Mouse (Mus musculus): ENCODE data around the gene Fxyd2. TPM values are rescaled to one million over a fixed set of nuclear protein-coding genes. Genes with fewer than 3 reads are reported as not detected.

Gene Fxyd2
- polyA plus RNA-seq, 1 experiment from 2014 or later: 8.0 TPM

DNA sequence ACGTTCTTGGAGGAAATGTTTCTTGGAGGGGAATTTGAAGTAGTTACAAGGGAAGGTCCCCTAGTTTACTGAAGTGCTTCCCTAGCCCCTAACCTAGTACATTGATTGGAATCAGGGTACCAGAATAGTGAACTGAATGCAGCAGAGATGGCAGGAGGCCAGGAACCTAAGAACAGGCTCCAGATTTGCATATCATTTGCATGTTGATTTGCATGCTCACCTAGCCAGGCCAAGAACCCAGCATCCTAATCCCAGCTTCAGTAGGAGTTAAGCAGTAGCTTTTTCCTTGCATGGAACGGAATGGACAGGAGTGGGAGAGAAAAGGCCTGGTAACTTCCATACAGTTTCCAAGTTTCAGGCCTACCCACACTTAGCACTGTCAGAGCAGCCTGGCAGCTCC is 34.7 kb downstream of the Fxyd2 start:
- no peaks in the 10 kb centered on the region for H3K36me3 ChIP-seq (ENCODE audit: control insufficient read depth, insufficient read depth, low read length)
- WGBS: 57% methylated on average over 2 of the region's 2 CpGs
- DNase-seq (peak; percentile 72), ATAC-seq (ENCODE audit: low FRiP score, low TSS enrichment) (no peak)
- H3K4me3 ChIP-seq (replicated peaks; ENCODE audit: low read depth, low read length): no peak overlapping the region
- H3K4me2 ChIP-seq (ENCODE audit: low read length): peak overlapping the region; percentile 79; the same call in 1 of the 2 replicates
- H3K4me1 ChIP-seq (ENCODE audit: control insufficient read depth, insufficient read depth, low read length): peaks cover 52% of the 10 kb centered on the region
- H3K9ac ChIP-seq (replicated peaks; ENCODE audit: low read length): no peak overlapping the region
- peaks cover 25% of the 10 kb centered on the region; the same call in 1 of the 2 replicates for H3K27me3 ChIP-seq (ENCODE audit: control insufficient read depth, insufficient read depth, low read length)
- no peak overlapping the region for H3K27ac ChIP-seq (replicated peaks; ENCODE audit: low read depth, low read length)
- H3K9me3 ChIP-seq (ENCODE audit: control insufficient read depth, low read length): no peaks in the 10 kb centered on the region

GRCm38 (mm10) chr9:45439025-45439424 is 39.6 kb downstream of the Fxyd2 start:
- DNase-seq (no peak), ATAC-seq (ENCODE audit: low FRiP score, low TSS enrichment) (no peak)
- 77% methylated on average over 4 of the region's 4 CpGs for WGBS
- H3K4me2 ChIP-seq (ENCODE audit: low read length): no peak overlapping the region
- H3K9ac ChIP-seq (replicated peaks; ENCODE audit: low read length): no peak overlapping the region
- peaks cover 49% of the 10 kb centered on the region for H3K4me1 ChIP-seq (ENCODE audit: control insufficient read depth, insufficient read depth, low read length)
- no peaks in the 10 kb centered on the region for H3K36me3 ChIP-seq (ENCODE audit: control insufficient read depth, insufficient read depth, low read length)
- H3K4me3 ChIP-seq (replicated peaks; ENCODE audit: low read depth, low read length): no peak overlapping the region
- H3K27me3 ChIP-seq (ENCODE audit: control insufficient read depth, insufficient read depth, low read length): no peaks in the 10 kb centered on the region
- H3K27ac ChIP-seq (replicated peaks; ENCODE audit: low read depth, low read length): 0 out of 2 replicates have a peak overlapping the region, but pooled peaks have one; percentile 21
- H3K9me3 ChIP-seq (ENCODE audit: control insufficient read depth, low read length): no peaks in the 10 kb centered on the region

- no peak for DNase-seq
- H3K36me3 ChIP-seq (ENCODE audit: control insufficient read depth, insufficient read depth, low read length): no peaks in the 10 kb centered on the region
Observed at GRCm38 (mm10) chr9:45440083-45440784, 40.8 kb downstream of the Fxyd2 start.

GRCm38 (mm10) chr9:45444251-45444798 is 44.9 kb downstream of the Fxyd2 start:
- Histone ChIP-seq H3K27me3 (ENCODE audit: control insufficient read depth, insufficient read depth, low read length) (no peaks in the 10 kb centered on the region), H3K9me3 (ENCODE audit: control insufficient read depth, low read length) (no peaks in the 10 kb centered on the region), H3K4me2 (ENCODE audit: low read length) (no peak overlapping the region), H3K4me1 (ENCODE audit: control insufficient read depth, insufficient read depth, low read length) (peaks cover 9% of the 10 kb centered on the region), H3K27ac (replicated peaks; ENCODE audit: low read depth, low read length) (no peak overlapping the region), H3K9ac (replicated peaks; ENCODE audit: low read length) (no peak overlapping the region), H3K4me3 (replicated peaks; ENCODE audit: low read depth, low read length) (no peak overlapping the region), H3K36me3 (ENCODE audit: control insufficient read depth, insufficient read depth, low read length) (peaks cover 4% of the 10 kb centered on the region; the same call in 1 of the 2 replicates)
- ATAC-seq (ENCODE audit: low FRiP score, low TSS enrichment): no peak
- 85% methylated on average over 5 of the region's 5 CpGs for WGBS
- no peak for DNase-seq

More at GRCm38 (mm10) chr9:45440083-45440784, 40.8 kb downstream of the Fxyd2 start:
- H3K4me3 ChIP-seq (replicated peaks; ENCODE audit: low read depth, low read length): no peak overlapping the region
- H3K27me3 ChIP-seq (ENCODE audit: control insufficient read depth, insufficient read depth, low read length): no peaks in the 10 kb centered on the region
- H3K27ac ChIP-seq (replicated peaks; ENCODE audit: low read depth, low read length): no peak overlapping the region
- H3K9ac ChIP-seq (replicated peaks; ENCODE audit: low read length): no peak overlapping the region
- no peak for ATAC-seq (ENCODE audit: low FRiP score, low TSS enrichment)
- 81% methylated on average over 16 of the region's 16 CpGs for WGBS
- H3K4me2 ChIP-seq (ENCODE audit: low read length): no peak overlapping the region
- H3K4me1 ChIP-seq (ENCODE audit: control insufficient read depth, insufficient read depth, low read length): peaks cover 38% of the 10 kb centered on the region
- H3K9me3 ChIP-seq (ENCODE audit: control insufficient read depth, low read length): no peaks in the 10 kb centered on the region

GRCm38 (mm10) chr9:45449658-45450057 is 50.2 kb downstream of the Fxyd2 start:
- WGBS: 82% methylated on average over 4 of the region's 4 CpGs
- Histone ChIP-seq H3K4me2 (ENCODE audit: low read length) (no peak overlapping the region), H3K27me3 (ENCODE audit: control insufficient read depth, insufficient read depth, low read length) (no peaks in the 10 kb centered on the region), H3K36me3 (ENCODE audit: control insufficient read depth, insufficient read depth, low read length) (peaks cover 4% of the 10 kb centered on the region; the same call in 1 of the 2 replicates), H3K27ac (replicated peaks; ENCODE audit: low read depth, low read length) (no peak overlapping the region), H3K4me3 (replicated peaks; ENCODE audit: low read depth, low read length) (no peak overlapping the region), H3K9ac (replicated peaks; ENCODE audit: low read length) (no peak overlapping the region), H3K4me1 (ENCODE audit: control insufficient read depth, insufficient read depth, low read length) (no peaks in the 10 kb centered on the region), H3K9me3 (ENCODE audit: control insufficient read depth, low read length) (no peaks in the 10 kb centered on the region)
- ATAC-seq (ENCODE audit: low FRiP score, low TSS enrichment) (no peak), DNase-seq (no peak)

- ATAC-seq (ENCODE audit: low FRiP score, low TSS enrichment): no peak
- 94% methylated on average over 4 of the region's 4 CpGs for WGBS
Observed at GRCm38 (mm10) chr9:45451346-45451745, 51.9 kb downstream of the Fxyd2 start.

DNA sequence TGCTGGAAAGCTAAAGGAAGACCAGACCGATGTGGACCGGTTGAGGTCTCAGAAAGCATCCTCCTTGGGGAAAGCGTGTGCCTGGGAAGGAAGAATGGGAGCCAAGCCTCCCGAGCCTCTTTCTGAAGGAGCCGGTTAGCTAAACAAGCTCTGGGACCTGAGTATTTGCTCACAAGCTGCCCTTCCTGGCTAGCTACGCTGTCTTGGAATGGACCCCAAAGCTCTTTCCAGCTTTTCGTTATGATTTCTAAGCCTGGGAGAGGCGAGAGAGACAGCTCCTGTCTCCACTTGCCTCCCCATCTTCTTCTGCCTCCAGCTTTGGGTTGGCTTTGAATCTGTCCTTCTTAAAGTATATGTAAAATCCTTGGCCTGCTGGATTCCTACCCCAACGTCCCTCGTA is 54.6 kb downstream of the Fxyd2 start:
- no peak for DNase-seq
- 87% methylated on average over 10 of the region's 10 CpGs for WGBS
- H3K36me3 ChIP-seq (ENCODE audit: control insufficient read depth, insufficient read depth, low read length): peaks cover 1% of the 10 kb centered on the region; the same call in 1 of the 2 replicates

More at GRCm38 (mm10) chr9:45451346-45451745, 51.9 kb downstream of the Fxyd2 start:
- H3K9ac ChIP-seq (replicated peaks; ENCODE audit: low read length): no peak overlapping the region
- DNase-seq: no peak
- no peak overlapping the region for H3K4me3 ChIP-seq (replicated peaks; ENCODE audit: low read depth, low read length)
- peaks cover 4% of the 10 kb centered on the region; the same call in 1 of the 2 replicates for H3K36me3 ChIP-seq (ENCODE audit: control insufficient read depth, insufficient read depth, low read length)
- H3K4me2 ChIP-seq (ENCODE audit: low read length): no peak overlapping the region
- no peaks in the 10 kb centered on the region for H3K27me3 ChIP-seq (ENCODE audit: control insufficient read depth, insufficient read depth, low read length)
- H3K4me1 ChIP-seq (ENCODE audit: control insufficient read depth, insufficient read depth, low read length): peaks cover 9% of the 10 kb centered on the region; the same call in 1 of the 2 replicates
- no peaks in the 10 kb centered on the region for H3K9me3 ChIP-seq (ENCODE audit: control insufficient read depth, low read length)
- H3K27ac ChIP-seq (replicated peaks; ENCODE audit: low read depth, low read length): no peak overlapping the region

GRCm38 (mm10) chr9:45454889-45455610 is 55.6 kb downstream of the Fxyd2 start:
- Histone ChIP-seq H3K4me1 (ENCODE audit: control insufficient read depth, insufficient read depth, low read length) (peaks cover 9% of the 10 kb centered on the region; the same call in 1 of the 2 replicates), H3K9me3 (ENCODE audit: control insufficient read depth, low read length) (no peaks in the 10 kb centered on the region), H3K27me3 (ENCODE audit: control insufficient read depth, insufficient read depth, low read length) (no peaks in the 10 kb centered on the region), H3K4me3 (replicated peaks; ENCODE audit: low read depth, low read length) (no peak overlapping the region), H3K27ac (replicated peaks; ENCODE audit: low read depth, low read length) (peak overlapping the region; percentile 43), H3K9ac (replicated peaks; ENCODE audit: low read length) (no peak overlapping the region; the same call in 1 of the 2 replicates), H3K4me2 (ENCODE audit: low read length) (no peak overlapping the region), H3K36me3 (ENCODE audit: control insufficient read depth, insufficient read depth, low read length) (no peaks in the 10 kb centered on the region)
- DNase-seq (peak; percentile 48), ATAC-seq (ENCODE audit: low FRiP score, low TSS enrichment) (no peak; the same call in 1 of the 2 replicates)
- WGBS: 43% methylated on average over 8 of the region's 8 CpGs

More for the DNA sequence above, 54.6 kb downstream of the Fxyd2 start:
- Histone ChIP-seq H3K4me2 (ENCODE audit: low read length) (no peak overlapping the region), H3K9ac (replicated peaks; ENCODE audit: low read length) (no peak overlapping the region), H3K4me1 (ENCODE audit: control insufficient read depth, insufficient read depth, low read length) (peaks cover 9% of the 10 kb centered on the region; the same call in 1 of the 2 replicates), H3K4me3 (replicated peaks; ENCODE audit: low read depth, low read length) (no peak overlapping the region), H3K27me3 (ENCODE audit: control insufficient read depth, insufficient read depth, low read length) (no peaks in the 10 kb centered on the region), H3K27ac (replicated peaks; ENCODE audit: low read depth, low read length) (0 out of 2 replicates have a peak overlapping the region, but pooled peaks have one; percentile 37), H3K9me3 (ENCODE audit: control insufficient read depth, low read length) (no peaks in the 10 kb centered on the region)
- no peak for ATAC-seq (ENCODE audit: low FRiP score, low TSS enrichment)
